Mouse (Mus musculus) lung, embryonic 15.5 days (tissue): Measurements from ENCODE around the gene Cdk9. TPM values are rescaled to one million over a fixed set of nuclear protein-coding genes. Genes with fewer than 3 reads are reported as not detected.

ENCODE experiments used
- ATAC-seq: fragments of 200-750 bp; cut with Nextera tagmentation; 2 replicates; pipeline ENCODE4 v1.8.0; 2017; ENCODE audit warnings: moderate number of reproducible peaks, borderline replicate concordance; ENCODE audit not compliant: low FRiP score, low TSS enrichment; ENCODE audit errors: extremely low read depth
- H3K27ac ChIP-seq: fragments of 300-500 bp; sonication (generic); 2 replicates; pipeline ENCODE4 v1.5.1; 2015; ENCODE audit warnings: moderate library complexity, mild to moderate bottlenecking, inconsistent platforms
- H3K27me3 ChIP-seq: fragments of 300-500 bp; sonication (generic); 2 replicates; pipeline ENCODE4 v1.6.1; 2015; ENCODE audit warnings: inconsistent platforms
- H3K36me3 ChIP-seq: fragments of 300-500 bp; sonication (generic); 2 replicates; pipeline ENCODE4 v1.6.1; 2015; ENCODE audit warnings: inconsistent platforms
- H3K4me1 ChIP-seq: fragments of 300-500 bp; sonication (generic); 2 replicates; pipeline ENCODE4 v1.6.1; 2015; ENCODE audit warnings: inconsistent platforms
- H3K4me2 ChIP-seq: fragments of 300-500 bp; sonication (generic); 2 replicates; pipeline ENCODE4 v1.6.1; 2015; ENCODE audit warnings: inconsistent platforms, mild to moderate bottlenecking, moderate library complexity
- H3K4me3 ChIP-seq: fragments of 300-500 bp; sonication (generic); 2 replicates; pipeline ENCODE4 v1.5.1; 2015; ENCODE audit warnings: mild to moderate bottlenecking, inconsistent platforms
- H3K9ac ChIP-seq: fragments of 300-500 bp; sonication (generic); 2 replicates; pipeline ENCODE4 v1.6.1; 2015; ENCODE audit warnings: inconsistent platforms
- H3K9me3 ChIP-seq: fragments of 300-500 bp; sonication (generic); 2 replicates; pipeline ENCODE4 v1.6.1; 2016; ENCODE audit warnings: inconsistent platforms
- WGBS: fragments of 180-500 bp; shearing (Covaris S2); methylation state at CpG from one replicate; pipeline ENCODE4 v1.1.7; 2015; 5-methylcytosine and 5-hydroxymethylcytosine counted together
- polyA plus RNA-seq: library from polyadenylated mRNA; unstranded; fragments of >200 nt; fragmentation: Nextera tagmentation; extraction: Ambion mirVana; gene quantifications from 2 replicates; pipeline ENCODE4 v1.2.1, GENCODE M21; 2015

Gene Cdk9
- polyA plus RNA-seq, 1 experiment from 2014 or later = 89.6 TPM

GRCm38 (mm10) chr2:32703046-32703445 is 9.8 kb downstream of the Cdk9 start:
- no peaks in the 10 kb centered on the region for H3K27me3 ChIP-seq
- no peak overlapping the region for H3K9ac ChIP-seq
- no peak for ATAC-seq
- no peak overlapping the region for H3K27ac ChIP-seq
- 89% methylated on average over 8 of the region's 8 CpGs for WGBS
- peaks cover 54% of the 10 kb centered on the region for H3K36me3 ChIP-seq
- H3K9me3 ChIP-seq = no peaks in the 10 kb centered on the region
- no peak overlapping the region for H3K4me2 ChIP-seq
- H3K4me1 ChIP-seq = 0 out of 2 replicates have a peak, but pooled peaks cover 3% of the 10 kb centered on the region
- H3K4me3 ChIP-seq = no peak overlapping the region

- 76% methylated on average over 14 of the region's 14 CpGs for WGBS
- H3K4me2 ChIP-seq = no peak overlapping the region
- H3K9me3 ChIP-seq = no peaks in the 10 kb centered on the region
- H3K36me3 ChIP-seq = peaks cover 36% of the 10 kb centered on the region
- ATAC-seq = no peak
- H3K4me3 ChIP-seq = no peak overlapping the region
- no peak overlapping the region for H3K27ac ChIP-seq
- H3K27me3 ChIP-seq = no peaks in the 10 kb centered on the region
- H3K4me1 ChIP-seq = 0 out of 2 replicates have a peak, but pooled peaks cover under 1% of the 10 kb centered on the region
- no peak overlapping the region for H3K9ac ChIP-seq
Measured at GRCm38 (mm10) chr2:32700966-32701743, 11.7 kb downstream of the Cdk9 start.

- H3K27ac ChIP-seq = no peak overlapping the region
- H3K36me3 ChIP-seq = peaks cover 21% of the 10 kb centered on the region
- 0 out of 2 replicates have a peak, but pooled peaks cover 1% of the 10 kb centered on the region for H3K4me1 ChIP-seq
- WGBS = 83% methylated on average over 6 of the region's 6 CpGs
- H3K27me3 ChIP-seq = no peaks in the 10 kb centered on the region
- no peak overlapping the region for H3K4me2 ChIP-seq
- no peak for ATAC-seq
- no peak overlapping the region for H3K9ac ChIP-seq
- no peak overlapping the region for H3K4me3 ChIP-seq
- H3K9me3 ChIP-seq = no peaks in the 10 kb centered on the region
Measured at GRCm38 (mm10) chr2:32699680-32700079, 13.2 kb downstream of the Cdk9 start.

GRCm38 (mm10) chr2:32694691-32695090 is 18.2 kb downstream of the Cdk9 start:
- 83% methylated on average over 12 of the region's 12 CpGs for WGBS
- Histone ChIP-seq H3K9ac (peak overlapping the region; percentile 48), H3K9me3 (no peaks in the 10 kb centered on the region), H3K36me3 (no peaks in the 10 kb centered on the region), H3K27me3 (no peaks in the 10 kb centered on the region), H3K4me2 (peak overlapping the region; percentile 84), H3K27ac (peak overlapping the region; percentile 75), H3K4me1 (peaks cover 31% of the 10 kb centered on the region), H3K4me3 (peak overlapping the region; percentile 69)
- ATAC-seq = no peak

GRCm38 (mm10) chr2:32693823-32694411 is 19.0 kb downstream of the Cdk9 start:
- Histone ChIP-seq H3K4me3 (peak overlapping the region; percentile 69), H3K9ac (peak overlapping the region; percentile 78), H3K4me1 (peaks cover 31% of the 10 kb centered on the region), H3K27me3 (no peaks in the 10 kb centered on the region), H3K27ac (peak overlapping the region; percentile 75), H3K36me3 (no peaks in the 10 kb centered on the region), H3K9me3 (no peaks in the 10 kb centered on the region), H3K4me2 (peak overlapping the region; percentile 84)
- peak; percentile 97 for ATAC-seq
- under 1% methylated on average over 51 of the region's 51 CpGs for WGBS

GRCm38 (mm10) chr2:32693282-32693681 is 19.6 kb downstream of the Cdk9 start:
- Histone ChIP-seq H3K27ac (0 out of 2 replicates have a peak overlapping the region, but pooled peaks have one; percentile 70), H3K4me2 (peak overlapping the region; percentile 84), H3K9me3 (no peaks in the 10 kb centered on the region), H3K4me3 (peak overlapping the region; percentile 69), H3K9ac (peak overlapping the region; percentile 78), H3K36me3 (no peaks in the 10 kb centered on the region; the same call in 1 of the 2 replicates), H3K27me3 (no peaks in the 10 kb centered on the region), H3K4me1 (peaks cover 31% of the 10 kb centered on the region)
- ATAC-seq = peak; percentile 4; the same call in 1 of the 2 replicates
- WGBS = 14% methylated on average over 7 of the region's 7 CpGs

- WGBS = 87% methylated on average over 14 of the region's 14 CpGs
Measured at GRCm38 (mm10) chr2:32692496-32692895, 20.4 kb downstream of the Cdk9 start.

GRCm38 (mm10) chr2:32691041-32691440 is 21.8 kb downstream of the Cdk9 start:
- peaks cover 21% of the 10 kb centered on the region for H3K36me3 ChIP-seq
- 64% methylated on average over 11 of the region's 11 CpGs for WGBS
- ATAC-seq = no peak
- H3K27ac ChIP-seq = no peak overlapping the region
- peaks cover 31% of the 10 kb centered on the region for H3K4me1 ChIP-seq
- H3K27me3 ChIP-seq = no peaks in the 10 kb centered on the region
- H3K4me2 ChIP-seq = no peak overlapping the region
- H3K4me3 ChIP-seq = no peak overlapping the region
- H3K9ac ChIP-seq = no peak overlapping the region
- no peaks in the 10 kb centered on the region for H3K9me3 ChIP-seq

More at GRCm38 (mm10) chr2:32692496-32692895, 20.4 kb downstream of the Cdk9 start:
- no peak overlapping the region for H3K27ac ChIP-seq
- H3K4me2 ChIP-seq = peak overlapping the region; percentile 84
- H3K4me1 ChIP-seq = peaks cover 31% of the 10 kb centered on the region
- no peak for ATAC-seq
- H3K27me3 ChIP-seq = no peaks in the 10 kb centered on the region
- no peaks in the 10 kb centered on the region for H3K9me3 ChIP-seq
- 0 out of 2 replicates have a peak overlapping the region, but pooled peaks have one; percentile 78 for H3K9ac ChIP-seq
- peaks cover 7% of the 10 kb centered on the region for H3K36me3 ChIP-seq
- H3K4me3 ChIP-seq = peak overlapping the region; percentile 69; the same call in 1 of the 2 replicates

GRCm38 (mm10) chr2:32689420-32689819 is 23.5 kb downstream of the Cdk9 start:
- no peaks in the 10 kb centered on the region for H3K27me3 ChIP-seq
- WGBS = 23% methylated on average over 5 of the region's 5 CpGs
- H3K9me3 ChIP-seq = no peaks in the 10 kb centered on the region
- H3K4me1 ChIP-seq = peaks cover 27% of the 10 kb centered on the region
- peaks cover 38% of the 10 kb centered on the region for H3K36me3 ChIP-seq
- ATAC-seq = no peak
- no peak overlapping the region for H3K27ac ChIP-seq
- no peak overlapping the region for H3K4me2 ChIP-seq
- H3K4me3 ChIP-seq = no peak overlapping the region
- H3K9ac ChIP-seq = no peak overlapping the region

GRCm38 (mm10) chr2:32687562-32687961 is 25.3 kb downstream of the Cdk9 start:
- H3K4me3 ChIP-seq = no peak overlapping the region
- H3K36me3 ChIP-seq = peaks cover 49% of the 10 kb centered on the region
- H3K27ac ChIP-seq = no peak overlapping the region
- no peak for ATAC-seq
- H3K4me1 ChIP-seq = peaks cover 17% of the 10 kb centered on the region
- no peaks in the 10 kb centered on the region for H3K9me3 ChIP-seq
- no peaks in the 10 kb centered on the region for H3K27me3 ChIP-seq
- H3K4me2 ChIP-seq = no peak overlapping the region
- WGBS = 92% methylated on average over 8 of the region's 8 CpGs
- no peak overlapping the region for H3K9ac ChIP-seq

- H3K9ac ChIP-seq = no peak overlapping the region
- no peaks in the 10 kb centered on the region for H3K9me3 ChIP-seq
- peaks cover 58% of the 10 kb centered on the region for H3K36me3 ChIP-seq
- 0 out of 2 replicates have a peak, but pooled peaks cover 10% of the 10 kb centered on the region for H3K4me1 ChIP-seq
- no peak overlapping the region for H3K4me2 ChIP-seq
- 87% methylated on average over 6 of the region's 6 CpGs for WGBS
- no peak overlapping the region for H3K4me3 ChIP-seq
- no peak for ATAC-seq
- H3K27ac ChIP-seq = no peak overlapping the region
- H3K27me3 ChIP-seq = no peaks in the 10 kb centered on the region
Measured at GRCm38 (mm10) chr2:32686640-32687039, 26.2 kb downstream of the Cdk9 start.

- Histone ChIP-seq H3K4me2 (no peak overlapping the region), H3K27me3 (no peaks in the 10 kb centered on the region), H3K4me3 (no peak overlapping the region), H3K27ac (no peak overlapping the region), H3K9ac (no peak overlapping the region), H3K9me3 (no peaks in the 10 kb centered on the region), H3K4me1 (0 out of 2 replicates have a peak, but pooled peaks cover 4% of the 10 kb centered on the region), H3K36me3 (peaks cover 63% of the 10 kb centered on the region)
- 89% methylated on average over 3 of the region's 3 CpGs for WGBS
- no peak for ATAC-seq
Measured at GRCm38 (mm10) chr2:32685807-32686206, 27.1 kb downstream of the Cdk9 start.
